Mouse (Mus musculus) cerebellum, adult 2 months (tissue): ENCODE results near the gene Gjb1. TPM values are rescaled to one million over a fixed set of nuclear protein-coding genes. Genes with fewer than 3 reads are reported as not detected.
"Not testable (repeated sequence)": the region's sequence is repeated elsewhere in the genome, so short reads cannot be mapped to it uniquely, and the experiment has no call there.

Experiments used
- DNase-seq, 2 experiments: peaks; one replicate each; pipeline ENCODE4 v3.0.0; 2021
- H3K27ac ChIP-seq: fragments of 200-500 bp; 2 replicates; pipeline ENCODE4 v1.5.1; 2012; ENCODE audit warnings: low read length, control low read depth, inconsistent platforms; ENCODE audit not compliant: insufficient read depth
- H3K27me3 ChIP-seq: fragments of 200-500 bp; 2 replicates; pipeline ENCODE4 v1.6.1; 2012; ENCODE audit warnings: inconsistent platforms, mild to moderate bottlenecking, low read length, moderate library complexity; ENCODE audit not compliant: control insufficient read depth, insufficient read depth
- H3K4me1 ChIP-seq: fragments of 200-500 bp; 2 replicates; pipeline ENCODE4 v1.6.1; 2011; ENCODE audit warnings: low read length; ENCODE audit not compliant: control insufficient read depth, insufficient read depth
- H3K4me3 ChIP-seq: fragments of 200-500 bp; replicated peaks from 2 replicates; pipeline ENCODE3; 2011; ENCODE audit warnings: mild to moderate bottlenecking, low read depth, low read length, control low read depth; ENCODE audit not compliant: insufficient read depth
- CTCF ChIP-seq: fragments of 200-500 bp; IDR thresholded peaks from 2 replicates; pipeline ENCODE4 v1.5.1; 2011; ENCODE audit warnings: low read depth, mild to moderate bottlenecking, control low read depth, low read length, moderate library complexity, borderline replicate concordance; ENCODE audit not compliant: insufficient read depth
- POLR2A ChIP-seq: fragments of 200-500 bp; IDR thresholded peaks from 2 replicates; pipeline ENCODE4 v1.6.1; 2011; ENCODE audit warnings: low read length, control low read depth, borderline replicate concordance; ENCODE audit not compliant: insufficient read depth
- WGBS: fragments of 180-500 bp; shearing (Covaris S2); methylation state at CpG from one replicate; pipeline ENCODE4 v1.1.7; 2018; 5-methylcytosine and 5-hydroxymethylcytosine counted together
- polyA plus RNA-seq: library from polyadenylated mRNA; depleted of rRNA; stranded (reverse); fragments of >200 nt; gene quantifications from 2 replicates; pipeline ENCODE4 v1.2.3, GENCODE M21; 2012; rRNA removed

Gene Gjb1
- polyA plus RNA-seq: 69.2 and 83.3 TPM in 2 replicates

DNA sequence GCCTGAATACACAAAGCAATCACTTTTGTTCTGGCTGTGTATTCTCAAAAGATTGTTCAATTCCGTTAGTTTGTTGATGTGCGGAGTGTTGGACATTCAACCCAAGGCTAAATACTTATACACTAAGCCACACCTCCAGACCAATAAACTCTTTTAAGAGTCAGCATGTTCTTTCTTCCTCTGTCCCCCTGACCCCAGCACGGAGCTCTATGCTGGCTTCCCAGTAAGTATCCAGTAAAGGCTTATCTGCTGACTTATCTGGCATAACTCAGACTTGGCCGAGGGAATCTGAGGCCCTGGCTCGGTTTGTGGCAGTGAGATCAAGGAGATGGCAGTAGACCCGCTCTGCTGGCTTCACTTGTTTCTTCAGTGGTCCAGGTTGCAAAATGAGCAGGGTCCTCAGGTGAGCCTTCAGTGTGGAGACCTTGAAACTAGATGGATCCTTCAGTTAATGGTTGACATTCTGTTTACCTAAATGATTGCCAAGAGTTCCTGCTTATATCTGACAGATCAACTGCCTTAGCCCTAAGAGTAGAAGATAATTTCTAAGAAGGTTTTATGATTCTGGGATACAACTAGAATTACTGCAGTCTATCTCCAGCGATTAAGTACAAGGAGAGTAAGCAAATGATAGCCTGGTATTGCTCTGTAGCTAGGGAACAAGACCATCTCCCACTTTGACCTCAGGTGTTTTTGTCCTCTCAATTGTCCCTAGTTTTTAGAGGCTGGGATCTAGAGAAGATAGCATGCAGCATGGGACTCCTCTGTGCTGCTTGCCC, at the start of gene Gjb1:
Gjb1 (plus strand) TSS at position 189 of the 779 bp plus-strand sequence.
- no peaks in the 10 kb centered on the region for H3K4me1 ChIP-seq
- no peak for DNase-seq
- H3K27ac ChIP-seq: no peak within 1 kb of the TSS
- 76% methylated on average over 7 of the region's 7 CpGs for WGBS
- no peak for TF ChIP-seq CTCF
- no peak for TF ChIP-seq POLR2A
- no peak within 1 kb of the TSS for H3K4me3 ChIP-seq
- no peaks in the 10 kb centered on the region for H3K27me3 ChIP-seq

GRCm38 (mm10) chrX:101329372-101330028, 46.7 kb upstream of the Gjb1 start:
- Histone ChIP-seq H3K27ac (peak overlapping the region; percentile 38; the same call in 1 of the 2 replicates), H3K4me3 (no peak overlapping the region), H3K27me3 (no peaks in the 10 kb centered on the region), H3K4me1 (no peaks in the 10 kb centered on the region)
- peak; percentile 70 for TF ChIP-seq CTCF
- TF ChIP-seq POLR2A: no peak
- 9% methylated on average over 7 of the region's 10 CpGs for WGBS
- DNase-seq: peak; percentile 69 to 76

GRCm38 (mm10) chrX:101332031-101332374, 44.2 kb upstream of the Gjb1 start:
- H3K27ac ChIP-seq: peak overlapping the region; percentile 98
- H3K4me1 ChIP-seq: no peaks in the 10 kb centered on the region
- TF ChIP-seq CTCF (no peak), POLR2A (no peak)
- peak overlapping the region; percentile 68 for H3K4me3 ChIP-seq
- WGBS: 21% methylated on average over 9 of the region's 9 CpGs
- no peak for DNase-seq
- no peaks in the 10 kb centered on the region for H3K27me3 ChIP-seq

GRCm38 (mm10) chrX:101332375-101333211, 43.6 kb upstream of the Gjb1 start:
- Histone ChIP-seq H3K27me3 (no peaks in the 10 kb centered on the region), H3K27ac (peak overlapping the region; percentile 98), H3K4me3 (peak overlapping the region; percentile 76), H3K4me1 (no peaks in the 10 kb centered on the region)
- DNase-seq: peak; percentile 86 to 95
- WGBS: 9% methylated on average over 46 of the region's 49 CpGs
- TF ChIP-seq POLR2A (peak; percentile 65; the same call in 1 of the 2 replicates), CTCF (no peak)

- no peak overlapping the region for H3K27ac ChIP-seq
- H3K27me3 ChIP-seq: no peaks in the 10 kb centered on the region
- 83% methylated on average over 5 of the region's 5 CpGs for WGBS
- H3K4me1 ChIP-seq: no peaks in the 10 kb centered on the region
- TF ChIP-seq CTCF: peak; percentile 23; the same call in 1 of the 2 replicates
- TF ChIP-seq POLR2A: no peak
- no peak overlapping the region for H3K4me3 ChIP-seq
- DNase-seq: peak in 1 of 2 experiments; percentile 20
Measured at GRCm38 (mm10) chrX:101334606-101335005, 41.6 kb upstream of the Gjb1 start.

DNA sequence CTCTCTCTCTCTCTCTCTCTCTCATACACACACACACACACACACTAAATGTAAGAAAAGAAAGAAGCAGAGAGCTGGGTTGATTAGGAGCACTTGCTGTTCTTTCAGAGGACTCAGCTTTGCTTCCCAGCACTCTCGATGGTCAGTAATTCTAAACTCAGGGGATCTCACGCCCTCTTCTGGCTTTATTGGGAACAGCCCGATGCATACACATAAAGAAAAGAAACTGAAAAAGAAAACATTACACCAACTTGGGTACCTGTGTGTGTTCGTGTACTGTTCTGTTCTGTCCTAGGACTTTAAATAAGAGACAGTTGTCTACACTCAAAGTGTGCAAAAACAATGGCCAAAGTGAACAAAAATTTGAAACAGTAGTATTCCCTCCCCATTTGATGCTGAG, 37.5 kb upstream of the Gjb1 start:
- DNase-seq: no peak
- no peaks in the 10 kb centered on the region for H3K27me3 ChIP-seq
- no peaks in the 10 kb centered on the region for H3K4me1 ChIP-seq
- WGBS: 51% methylated on average over 4 of the region's 4 CpGs
- TF ChIP-seq POLR2A (no peak), CTCF (no peak)
- H3K27ac ChIP-seq: no peak overlapping the region
- H3K4me3 ChIP-seq: no peak overlapping the region

- not testable (repeated sequence) for DNase-seq, H3K4me1 ChIP-seq, H3K4me3 ChIP-seq, H3K27me3 ChIP-seq, H3K27ac ChIP-seq
- WGBS: 78% methylated on average over 2 of the region's 2 CpGs
Measured at GRCm38 (mm10) chrX:101342837-101343236, 33.3 kb upstream of the Gjb1 start.

- DNase-seq: no peak
- 91% methylated on average over 2 of the region's 2 CpGs for WGBS
- no peak for TF ChIP-seq CTCF
- no peak for TF ChIP-seq POLR2A
Measured at GRCm38 (mm10) chrX:101345456-101345855, 30.7 kb upstream of the Gjb1 start.

More at GRCm38 (mm10) chrX:101345456-101345855, 30.7 kb upstream of the Gjb1 start:
- H3K27ac ChIP-seq: no peak overlapping the region
- no peak overlapping the region for H3K4me3 ChIP-seq
- no peaks in the 10 kb centered on the region for H3K4me1 ChIP-seq
- no peaks in the 10 kb centered on the region for H3K27me3 ChIP-seq
